Mouse (Mus musculus): Measurements from ENCODE around the gene Vps52. TPM values are rescaled to one million over a fixed set of nuclear protein-coding genes. Genes with fewer than 3 reads are reported as not detected.
"Not testable (repeated sequence)": the region's sequence is repeated elsewhere in the genome, so short reads cannot be mapped to it uniquely, and the experiment has no call there.

Gene Vps52
- polyA plus RNA-seq, 1 experiment: 70.5 TPM

DNA sequence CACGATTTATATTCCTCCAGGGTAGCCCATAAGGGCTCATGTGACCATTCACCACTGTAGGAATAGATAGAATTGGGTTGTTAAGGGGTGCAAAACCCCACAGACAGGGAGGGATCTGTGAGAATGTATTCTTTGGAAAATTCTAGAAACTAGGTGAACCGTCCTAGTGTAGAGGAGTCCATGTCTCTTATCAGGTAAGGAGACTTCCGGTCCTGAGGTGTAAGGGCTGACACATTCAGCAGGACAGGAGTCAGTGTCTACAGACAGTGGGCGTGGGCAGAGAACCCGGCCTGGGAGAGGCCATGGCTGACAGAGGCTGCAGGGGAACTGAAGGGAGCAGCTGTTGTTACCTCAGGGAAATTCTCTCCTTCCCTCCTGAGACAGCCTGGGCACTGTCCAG lies 43.1 kb downstream of the Vps52 start:
- not testable (repeated sequence) for DNase-seq (ENCODE audit: extremely low spot score in 1 of 2, low spot score in 1 of 2)

DNA sequence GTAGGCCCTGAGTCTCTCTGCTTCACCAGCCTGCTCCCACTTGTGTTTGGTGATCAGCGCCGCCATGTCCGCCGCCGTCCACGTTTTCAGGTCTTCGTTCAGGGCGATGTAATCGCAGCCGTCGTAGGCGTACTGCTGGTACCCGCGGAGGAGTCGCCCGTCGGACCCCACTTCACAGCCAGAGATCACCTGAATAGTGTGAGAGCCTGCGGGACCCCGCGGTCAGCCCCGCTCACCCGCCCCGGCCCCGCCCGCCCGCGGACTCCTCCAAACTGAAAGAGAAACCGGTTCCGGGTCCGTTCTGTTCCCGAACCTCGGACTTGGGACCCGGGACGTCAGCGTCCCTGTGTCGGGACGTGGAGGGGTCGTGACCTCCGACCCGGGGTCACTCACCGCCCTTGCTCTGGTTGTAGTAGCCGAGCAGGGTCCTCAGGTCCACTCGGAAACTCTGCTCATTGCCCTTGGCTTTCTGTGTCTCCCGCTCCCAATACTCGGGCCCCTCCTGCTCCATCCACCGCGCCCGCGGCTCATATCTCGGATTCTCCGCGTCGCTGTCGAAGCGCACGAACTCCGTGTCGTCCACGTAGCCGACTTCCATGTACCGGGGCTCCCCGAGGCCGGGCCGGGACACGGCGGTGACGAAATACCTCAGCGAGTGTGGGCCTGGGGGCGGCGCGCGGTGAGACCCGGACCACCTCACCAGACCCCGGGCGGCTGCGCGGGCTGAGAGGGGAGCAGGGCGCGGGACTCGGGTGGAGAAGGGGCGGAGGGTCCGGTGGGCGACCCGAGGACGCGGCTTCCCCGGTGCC lies 43.9 kb downstream of the Vps52 start:
- no peak for DNase-seq (ENCODE audit: extremely low spot score in 1 of 2, low spot score in 1 of 2)

DNA sequence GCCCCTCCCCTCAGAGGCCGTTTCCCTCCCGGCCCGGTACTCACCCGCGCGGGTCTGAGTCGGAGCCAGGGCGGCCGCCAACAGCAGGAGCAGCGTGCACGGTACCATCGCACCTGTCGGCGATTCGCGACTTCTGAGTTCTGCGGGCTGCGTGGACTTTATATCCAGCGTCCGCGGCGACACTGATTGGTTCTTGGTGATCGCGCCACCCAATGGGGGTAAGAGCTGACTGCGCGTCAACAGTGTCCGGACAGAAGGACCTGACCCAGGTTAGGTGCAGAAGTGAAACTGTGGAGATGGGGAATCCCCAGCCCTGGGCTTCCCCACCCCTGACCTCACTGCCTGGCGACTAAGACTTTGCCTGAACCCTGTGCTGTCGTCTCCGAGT lies 44.5 kb downstream of the Vps52 start, which contains the start of gene H2-K1:
Gene H2-K1 (minus strand): TSS at position 198 of the 388 bp plus-strand sequence.
- DNase-seq (ENCODE audit: extremely low spot score in 1 of 2, low spot score in 1 of 2): peak; percentile 56 to 73

DNA sequence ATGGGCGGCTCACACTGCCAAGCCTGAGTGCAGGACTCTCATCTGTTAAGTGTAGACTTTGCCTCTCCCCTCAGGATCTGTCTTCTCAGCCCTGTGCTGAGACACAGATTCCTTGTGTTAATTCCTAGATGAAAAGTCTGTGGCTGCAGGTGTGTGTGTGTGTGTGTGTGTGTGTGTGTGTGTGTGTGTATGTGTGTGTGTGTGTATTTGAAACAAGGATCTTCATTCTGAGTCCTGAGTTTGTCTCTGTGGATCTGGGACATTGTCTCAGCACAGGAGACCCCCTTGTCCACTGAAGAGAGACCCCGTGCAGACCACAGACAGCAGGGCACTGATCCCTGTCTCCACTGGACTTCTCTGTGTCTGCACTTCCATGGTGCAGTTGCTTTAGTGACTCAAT lies 45.2 kb downstream of the Vps52 start:
- DNase-seq (ENCODE audit: extremely low spot score in 1 of 2, low spot score in 1 of 2): not testable (repeated sequence)

DNA sequence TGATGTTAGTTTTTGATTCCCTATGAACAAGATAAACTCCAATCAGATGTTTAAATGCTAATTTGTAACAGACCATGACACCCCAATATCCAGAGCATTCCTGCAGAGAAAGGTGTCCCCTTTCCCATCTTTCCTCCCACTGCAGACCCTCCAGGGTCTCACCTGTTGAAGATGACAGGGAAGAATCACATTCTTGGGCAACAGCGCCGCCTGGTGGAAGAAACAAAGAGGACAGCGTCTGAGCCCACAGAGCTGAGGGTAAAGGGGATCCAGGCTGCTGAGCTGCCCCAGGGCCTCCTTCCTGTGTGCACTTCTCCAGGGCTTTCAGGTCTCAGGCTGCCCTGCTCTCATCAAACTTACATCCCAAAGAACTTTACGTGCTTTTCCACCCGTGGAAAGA lies 47.8 kb downstream of the Vps52 start:
- peak in 1 of 2 experiments; percentile 52 for DNase-seq (ENCODE audit: extremely low spot score in 1 of 2, low spot score in 1 of 2)

DNA sequence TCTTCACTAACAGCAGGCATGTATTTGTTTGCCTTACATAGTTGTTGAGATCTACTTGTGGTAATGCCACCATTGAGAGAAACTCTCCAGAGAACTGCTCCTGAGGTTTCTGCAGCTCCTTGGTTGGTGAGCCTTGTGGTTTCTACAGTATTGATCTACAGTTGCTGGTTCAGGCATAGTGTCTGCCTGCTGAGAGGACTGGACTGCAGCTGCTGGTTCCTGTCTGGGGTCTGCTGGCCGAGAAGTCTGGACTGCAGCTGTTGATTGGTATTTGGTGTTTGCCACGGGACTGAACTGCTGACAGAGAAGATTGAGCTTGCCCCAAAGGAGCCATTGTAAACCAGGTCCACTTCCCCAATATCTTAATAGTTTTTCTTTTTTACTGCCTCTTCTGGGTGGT lies 51.0 kb downstream of the Vps52 start:
- DNase-seq (ENCODE audit: extremely low spot score in 1 of 2, low spot score in 1 of 2): no peak

DNA sequence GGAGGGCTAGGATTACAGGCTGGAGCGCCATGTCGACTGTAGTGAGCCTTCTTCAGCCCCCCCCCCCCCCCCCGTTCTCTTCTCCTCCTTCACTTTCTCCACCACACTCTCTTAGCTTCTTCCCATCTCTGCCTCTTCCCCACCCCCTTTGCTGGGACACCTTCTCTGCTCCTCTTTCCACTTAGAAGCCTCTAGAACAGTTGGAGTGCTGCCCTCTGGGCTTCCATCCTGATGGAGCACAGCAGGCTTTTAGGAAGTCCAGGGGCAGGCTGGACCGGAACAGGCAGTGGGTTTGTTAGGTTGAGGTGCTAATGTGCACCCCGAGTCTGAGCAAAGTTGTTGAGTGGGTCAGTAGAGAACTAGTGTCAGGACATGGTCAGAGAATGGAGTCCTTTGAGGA lies 54.5 kb downstream of the Vps52 start:
- DNase-seq (ENCODE audit: extremely low spot score in 1 of 2, low spot score in 1 of 2): no peak

DNA sequence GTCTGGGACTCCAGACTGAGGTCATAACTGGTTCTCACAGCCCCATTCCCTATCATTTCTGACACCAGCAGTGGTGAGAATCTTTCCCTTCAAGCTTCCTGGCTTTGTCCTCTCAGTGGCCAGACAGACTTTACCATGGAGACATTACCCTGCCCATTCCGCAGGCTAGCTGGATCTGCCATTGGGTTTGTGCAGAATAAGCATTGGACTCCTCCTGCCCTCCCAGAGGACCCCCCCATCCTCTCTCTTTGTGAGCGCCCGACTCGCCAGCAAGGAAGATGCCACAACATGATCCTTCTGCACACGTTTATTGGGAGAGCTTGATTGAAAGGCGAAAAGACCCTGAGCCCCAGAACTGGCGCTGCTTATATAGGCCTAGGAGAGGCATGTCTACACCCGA lies 57.8 kb downstream of the Vps52 start:
- no peak for DNase-seq (ENCODE audit: extremely low spot score in 1 of 2, low spot score in 1 of 2)

Other genes starting within 250 kb of the Vps52 start
- gene March2, start 237.1 kb upstream of the Vps52 start, polyA plus RNA-seq (2012; rRNA removed): 104 and 117 TPM in 2 replicates
- 461 and 466 TPM in 2 replicates for gene Rab11b, start 195.3 kb upstream of the Vps52 start, polyA plus RNA-seq (2012; rRNA removed)
- gene Angptl4, start 174.0 kb upstream of the Vps52 start, polyA plus RNA-seq (2012; rRNA removed): 4.2 and 4.4 TPM in 2 replicates
- 171 and 180 TPM in 2 replicates for gene Kank3, start 145.3 kb upstream of the Vps52 start, polyA plus RNA-seq (2012; rRNA removed)
- 683 and 811 TPM in 2 replicates for gene Rps28, start 131.2 kb upstream of the Vps52 start, polyA plus RNA-seq (2012; rRNA removed)
- 316 and 318 TPM in 2 replicates for gene Ndufa7, start 131.2 kb upstream of the Vps52 start, polyA plus RNA-seq (2012; rRNA removed)
- 30.1 and 31.8 TPM in 2 replicates for gene Cd320, start 112.7 kb upstream of the Vps52 start, polyA plus RNA-seq (2012; rRNA removed)
- gene Gm7029, start 82.0 kb upstream of the Vps52 start, polyA plus RNA-seq (2012; rRNA removed): not detected in 2 replicates
- 2.5 and 2.6 TPM in 2 replicates for gene Kifc1, start 65.2 kb upstream of the Vps52 start, polyA plus RNA-seq (2012; rRNA removed)
- gene Platr17, start 50.7 kb upstream of the Vps52 start, polyA plus RNA-seq (2012; rRNA removed): 1.3 and 1.5 TPM in 2 replicates
- gene Daxx, start 46.4 kb upstream of the Vps52 start, polyA plus RNA-seq (2012; rRNA removed): 26.4 and 27.2 TPM in 2 replicates
- gene Tapbp, start 39.9 kb upstream of the Vps52 start, polyA plus RNA-seq (2012; rRNA removed): 25.4 and 28.5 TPM in 2 replicates
- 29.9 and 33.4 TPM in 2 replicates for gene Zbtb22, start 39.9 kb upstream of the Vps52 start, polyA plus RNA-seq (2012; rRNA removed)
- 154 and 161 TPM in 2 replicates for gene Rgl2, start 26.3 kb upstream of the Vps52 start, polyA plus RNA-seq (2012; rRNA removed)
- gene Pfdn6, start 15.5 kb upstream of the Vps52 start, polyA plus RNA-seq (2012; rRNA removed): 101 and 130 TPM in 2 replicates
- gene Wdr46, start 15.2 kb upstream of the Vps52 start, polyA plus RNA-seq (2012; rRNA removed): 13.3 and 13.7 TPM in 2 replicates
- gene B3galt4, start 4.3 kb upstream of the Vps52 start, polyA plus RNA-seq (2012; rRNA removed): 6.9 and 7.5 TPM in 2 replicates
- gene Rps18, start 189 bp downstream of the Vps52 start, polyA plus RNA-seq (2012; rRNA removed): 488 and 518 TPM in 2 replicates
- 75.5 and 94.5 TPM in 2 replicates for gene H2-K1, start 44.5 kb downstream of the Vps52 start, polyA plus RNA-seq (2012; rRNA removed)
- gene Ring1, start 68.9 kb downstream of the Vps52 start, polyA plus RNA-seq (2012; rRNA removed): 80.9 and 89.6 TPM in 2 replicates
- 84.6 and 87.2 TPM in 2 replicates for gene H2-Ke6, start 72.2 kb downstream of the Vps52 start, polyA plus RNA-seq (2012; rRNA removed)
- gene Slc39a7, start 75.9 kb downstream of the Vps52 start, polyA plus RNA-seq (2012; rRNA removed): 101 and 102 TPM in 2 replicates
- 69.5 and 79.4 TPM in 2 replicates for gene Rxrb, start 76.0 kb downstream of the Vps52 start, polyA plus RNA-seq (2012; rRNA removed)
- 10.0 and 10.7 TPM in 2 replicates for gene Col11a2, start 83.6 kb downstream of the Vps52 start, polyA plus RNA-seq (2012; rRNA removed)
- 1.1 and 1.2 TPM in 2 replicates for gene H2-Oa, start 136.5 kb downstream of the Vps52 start, polyA plus RNA-seq (2012; rRNA removed)
- gene H2-DMa, start 163.7 kb downstream of the Vps52 start, polyA plus RNA-seq (2012; rRNA removed): 26.3 and 26.8 TPM in 2 replicates
- gene Brd2, start 166.8 kb downstream of the Vps52 start, polyA plus RNA-seq (2012; rRNA removed): 167 and 194 TPM in 2 replicates
- gene H2-DMb2, start 187.5 kb downstream of the Vps52 start, polyA plus RNA-seq (2012; rRNA removed): 0.99 and 1.1 TPM in 2 replicates
- 3.1 and 3.5 TPM in 2 replicates for gene H2-DMb1, start 197.3 kb downstream of the Vps52 start, polyA plus RNA-seq (2012; rRNA removed)
- gene Tap1, start 231.7 kb downstream of the Vps52 start, polyA plus RNA-seq (2012; rRNA removed): 4.0 and 4.1 TPM in 2 replicates
- gene Psmb9, start 232.0 kb downstream of the Vps52 start, polyA plus RNA-seq (2012; rRNA removed): 4.5 and 4.7 TPM in 2 replicates
- gene Psmb8, start 241.9 kb downstream of the Vps52 start, polyA plus RNA-seq (2012; rRNA removed): 10.1 and 12.1 TPM in 2 replicates
- 9.1 and 10.1 TPM in 2 replicates for gene Tap2, start 247.7 kb downstream of the Vps52 start, polyA plus RNA-seq (2012; rRNA removed)